9 mouse cellular contexts compared by ENCODE assay signal in genomic region chr5:111217447-111218110, GRCm38 (mm10).
DNase-seq lines count a peak whose midpoint lies in the region; ATAC-seq and TF ChIP-seq lines count a peak whose summit lies in the region.
"Had no signal": no experiment of that assay in that cellular context is flagged by ENCODE, and none has a peak within 500 bp of the region (broad histone marks: within the 10 kb centered on the region; RNA-seq: fewer than 3 reads in every experiment).

No protein-coding gene starts in this region.

- no peaks in the 10 kb centered on the region for H3K27me3 ChIP-seq in heart, embryonic 11.5 days (ENCODE audit: control insufficient read depth, insufficient read depth, low read length)
- no peaks in the 10 kb centered on the region for H3K27me3 ChIP-seq in intestine, embryonic 15.5 days (replicated peaks)

- peak overlapping the region; percentile 19 for H3K4me2 ChIP-seq in heart, embryonic 11.5 days
- peak overlapping the region; percentile 15 for H3K4me2 ChIP-seq in intestine, embryonic 15.5 days (replicated peaks)

- no peak overlapping the region for H3K4me3 ChIP-seq in heart, embryonic 11.5 days (ENCODE audit: low read depth, low read length)
- H3K4me3 ChIP-seq in intestine, embryonic 15.5 days (replicated peaks) = no peak overlapping the region
- no peak overlapping the region for H3K4me3 ChIP-seq in gastrocnemius, adult 2 months

- no peak for TF ChIP-seq CTCF in brain, embryonic 14.5 days (IDR thresholded peaks at IDR 0.05; ENCODE audit: borderline replicate concordance, extremely low read depth, insufficient read depth, insufficient read length)
- no peak for TF ChIP-seq CTCF in gastrocnemius, adult 2 months (IDR thresholded peaks at IDR 0.05)

- H3K9me3 ChIP-seq in heart, embryonic 11.5 days (replicated peaks; ENCODE audit: control insufficient read depth, low read length) = no peaks in the 10 kb centered on the region
- no peaks in the 10 kb centered on the region for H3K9me3 ChIP-seq in intestine, embryonic 15.5 days

- H3K36me3 ChIP-seq in heart, embryonic 11.5 days (ENCODE audit: control insufficient read depth, insufficient read depth, low read length) = no peaks in the 10 kb centered on the region
- no peaks in the 10 kb centered on the region for H3K36me3 ChIP-seq in intestine, embryonic 15.5 days

- ATAC-seq in heart, embryonic 11.5 days (replicated peaks; ENCODE audit: insufficient number of reproducible peaks, low FRiP score, low TSS enrichment) = no peak
- ATAC-seq in intestine, embryonic 15.5 days = peak; percentile 57
- ATAC-seq: activated CD4-positive, CD25-positive, alpha-beta regulatory T cell, adult 4 months had no signal

- peaks cover 31% of the 10 kb centered on the region for H3K4me1 ChIP-seq in heart, embryonic 11.5 days (ENCODE audit: control insufficient read depth, insufficient read depth, low read length)
- H3K4me1 ChIP-seq in intestine, embryonic 15.5 days (replicated peaks) = peaks cover 28% of the 10 kb centered on the region

- DNase-seq in heart, adult 11 months = no peak
- peak; percentile 76 for DNase-seq in brain, embryonic 14.5 days (ENCODE audit: low read depth)
- peak; percentile 23 to 68 for DNase-seq in lung, postnatal 4 days
- no peak for DNase-seq in layer of hippocampus, adult 11-12 months (ENCODE audit: low spot score)
- DNase-seq in gastrocnemius, adult 2 months = no peak
- DNase-seq in left cerebral cortex, adult 11 months (ENCODE audit: low spot score) = no peak

- H3K9ac ChIP-seq in heart, embryonic 11.5 days (ENCODE audit: low read depth, low read length) = no peak overlapping the region
- no peak overlapping the region for H3K9ac ChIP-seq in intestine, embryonic 15.5 days

- peak overlapping the region; percentile 70 for H3K27ac ChIP-seq in heart, embryonic 11.5 days (ENCODE audit: low read depth, low read length)
- H3K27ac ChIP-seq in intestine, embryonic 15.5 days = peak overlapping the region; percentile 32
- no peak overlapping the region; the same call in 1 of the 2 replicates for H3K27ac ChIP-seq in gastrocnemius, adult 2 months

- TF ChIP-seq POLR2A in brain, embryonic 14.5 days (IDR thresholded peaks at IDR 0.05; ENCODE audit: borderline replicate concordance, extremely low read depth, insufficient read depth, insufficient read length, poor library complexity, severe bottlenecking) = no peak

- intact Hi-C loops in gastrocnemius, adult 2 months (cut with DNase I) = no loop called here

- 47% methylated on average over 18 of the region's 18 CpGs for WGBS in heart, embryonic 11.5 days (ENCODE audit: insufficient replicate concordance)
- 54% methylated on average over 18 of the region's 18 CpGs for WGBS in intestine, embryonic 15.5 days

Comparison
In these comparisons a context has a peak if more than half of its experiments do, and no peak if none do; other contexts are left out.
1. DNase-seq: peak in brain, embryonic 14.5 days (single experiment) and lung, postnatal 4 days (2 of 2); none in heart, adult 11 months (single experiment), layer of hippocampus, adult 11-12 months (single experiment), gastrocnemius, adult 2 months (single experiment) and left cerebral cortex, adult 11 months (single experiment).